Mouse (Mus musculus) thymus, adult 18-20 months (tissue): Measurements from ENCODE around the gene Fam234a.

Experiments
- DNase-seq, 2 experiments: peaks; one replicate each; pipeline ENCODE4 v3.0.0; 2022; ENCODE audit warnings: mixed read lengths in 2 of 2

Gene Fam234a

GRCm38 (mm10) chr17:26162736-26163135, 81.3 kb downstream of the Fam234a start:
- no peak for DNase-seq
